Mouse (Mus musculus) heart, adult 9 months (tissue): Measurements from ENCODE around the gene Pappa.

ENCODE experiments used
- DNase-seq, 2 experiments: peaks; one replicate each; pipeline ENCODE4 v3.0.0; 2022; ENCODE audit warnings: low spot score in 2 of 2

The Pappa gene

GRCm38 (mm10) chr4:65328486-65329308 lies 204.7 kb downstream of the Pappa start:
- no peak for DNase-seq

- DNase-seq = no peak
Measured at GRCm38 (mm10) chr4:65333718-65334117, 209.7 kb downstream of the Pappa start.

GRCm38 (mm10) chr4:65341766-65342165 lies 217.8 kb downstream of the Pappa start:
- DNase-seq = peak in 1 of 2 experiments; percentile 14

- DNase-seq = peak in 1 of 2 experiments; percentile 8
Measured at GRCm38 (mm10) chr4:65350521-65350920, 226.5 kb downstream of the Pappa start.

- DNase-seq = peak; percentile 8 to 11
Measured at GRCm38 (mm10) chr4:65354580-65354979, 230.6 kb downstream of the Pappa start.

GRCm38 (mm10) chr4:65367135-65367534 lies 243.2 kb downstream of the Pappa start:
- DNase-seq = no peak

GRCm38 (mm10) chr4:65372731-65373130 lies 248.8 kb downstream of the Pappa start:
- DNase-seq = peak; percentile 34 to 54

- no peak for DNase-seq
Measured at GRCm38 (mm10) chr4:65373841-65374240, 249.9 kb downstream of the Pappa start.

GRCm38 (mm10) chr4:65376571-65376970 lies 252.6 kb downstream of the Pappa start:
- DNase-seq = no peak

- no peak for DNase-seq
Measured at GRCm38 (mm10) chr4:65379461-65379860, 255.5 kb downstream of the Pappa start.

GRCm38 (mm10) chr4:65383070-65383469 lies 259.1 kb downstream of the Pappa start:
- no peak for DNase-seq

- DNase-seq = no peak
Measured at GRCm38 (mm10) chr4:65391001-65391400, 267.0 kb downstream of the Pappa start.

GRCm38 (mm10) chr4:65396806-65397205 lies 272.8 kb downstream of the Pappa start:
- no peak for DNase-seq

GRCm38 (mm10) chr4:65399457-65399856 lies 275.5 kb downstream of the Pappa start:
- DNase-seq = no peak

GRCm38 (mm10) chr4:65402286-65402685 lies 278.3 kb downstream of the Pappa start:
- DNase-seq = no peak

- peak; percentile 7 to 32 for DNase-seq
Measured at GRCm38 (mm10) chr4:65402836-65403634, 279.1 kb downstream of the Pappa start.
